Mouse (Mus musculus) midbrain, embryonic 13.5 days (tissue): ENCODE measurements around the gene Apbb2. TPM values are rescaled to one million over a fixed set of nuclear protein-coding genes. Genes with fewer than 3 reads are reported as not detected.

Experiments
- ATAC-seq: fragments of 200-750 bp; cut with Nextera tagmentation; 2 replicates; pipeline ENCODE4 v1.8.0; 2017; ENCODE audit warnings: mild to moderate bottlenecking, moderate TSS enrichment, moderate library complexity
- H3K27ac ChIP-seq: fragments of 300-500 bp; sonication (generic); 2 replicates; pipeline ENCODE4 v1.5.1; 2015; ENCODE audit warnings: inconsistent platforms, mild to moderate bottlenecking, moderate library complexity
- H3K27me3 ChIP-seq: fragments of 300-500 bp; sonication (generic); 2 replicates; pipeline ENCODE4 v1.6.1; 2015; ENCODE audit warnings: mild to moderate bottlenecking, inconsistent platforms
- H3K36me3 ChIP-seq: fragments of 300-500 bp; sonication (generic); 2 replicates; pipeline ENCODE4 v1.6.1; 2015; ENCODE audit warnings: mild to moderate bottlenecking, inconsistent platforms
- H3K4me1 ChIP-seq: fragments of 300-500 bp; sonication (generic); replicated peaks from 2 replicates; pipeline ENCODE4 v1.6.1; 2015; ENCODE audit warnings: inconsistent platforms
- H3K4me2 ChIP-seq: fragments of 300-500 bp; sonication (generic); replicated peaks from 2 replicates; pipeline ENCODE4 v1.6.1; 2015; ENCODE audit warnings: moderate library complexity, mild to moderate bottlenecking, inconsistent platforms
- H3K4me3 ChIP-seq: fragments of 300-500 bp; sonication (generic); replicated peaks from 2 replicates; pipeline ENCODE4 v1.5.1; 2015; ENCODE audit warnings: mild to moderate bottlenecking, inconsistent platforms
- H3K9ac ChIP-seq: fragments of 300-500 bp; sonication (generic); replicated peaks from 2 replicates; pipeline ENCODE4 v1.6.1; 2015; ENCODE audit warnings: mild to moderate bottlenecking, inconsistent platforms
- H3K9me3 ChIP-seq: fragments of 300-500 bp; sonication (generic); 2 replicates; pipeline ENCODE4 v1.6.1; 2016; ENCODE audit warnings: mild to moderate bottlenecking, inconsistent platforms
- WGBS: fragments of 180-500 bp; shearing (Covaris S2); methylation state at CpG from one replicate; pipeline ENCODE4 v1.1.7; 2015; 5-methylcytosine and 5-hydroxymethylcytosine counted together
- polyA plus RNA-seq: library from polyadenylated mRNA; unstranded; fragments of >200 nt; fragmentation: Nextera tagmentation; extraction: Ambion mirVana; gene quantifications from 2 replicates; pipeline ENCODE4 v1.2.1, GENCODE M21; 2015

The Apbb2 gene
- polyA plus RNA-seq, 1 experiment from 2014 or later, result 93.4 TPM

- ATAC-seq, result peak; percentile 46
- peaks cover 7% of the 10 kb centered on the region; the same call in 1 of the 2 replicates for H3K36me3 ChIP-seq
- H3K4me3 ChIP-seq, result no peak overlapping the region
- no peaks in the 10 kb centered on the region for H3K9me3 ChIP-seq
- H3K4me2 ChIP-seq, result 0 out of 2 replicates have a peak overlapping the region, but pooled peaks have one; percentile 25
- WGBS, result 71% methylated on average over 6 of the region's 6 CpGs
- peaks cover 26% of the 10 kb centered on the region for H3K4me1 ChIP-seq
- H3K27ac ChIP-seq, result peak overlapping the region; percentile 70
- no peaks in the 10 kb centered on the region for H3K27me3 ChIP-seq
- no peak overlapping the region for H3K9ac ChIP-seq
Observed at GRCm38 (mm10) chr5:66319341-66319740, 299.2 kb downstream of the Apbb2 start.

- 90% methylated on average over 5 of the region's 5 CpGs for WGBS
- H3K27me3 ChIP-seq, result no peaks in the 10 kb centered on the region
- H3K9ac ChIP-seq, result no peak overlapping the region
- peaks cover 26% of the 10 kb centered on the region for H3K36me3 ChIP-seq
- no peak overlapping the region for H3K4me3 ChIP-seq
- ATAC-seq, result no peak
- no peaks in the 10 kb centered on the region for H3K9me3 ChIP-seq
- H3K4me2 ChIP-seq, result no peak overlapping the region
- no peak overlapping the region for H3K27ac ChIP-seq
- peaks cover 22% of the 10 kb centered on the region for H3K4me1 ChIP-seq
Observed at GRCm38 (mm10) chr5:66315791-66316190, 302.8 kb downstream of the Apbb2 start.

GRCm38 (mm10) chr5:66310806-66311205 lies 307.8 kb downstream of the Apbb2 start:
- ATAC-seq, result no peak
- WGBS, result 94% methylated on average over 11 of the region's 11 CpGs
- H3K9ac ChIP-seq, result no peak overlapping the region

GRCm38 (mm10) chr5:66310328-66310727 lies 308.3 kb downstream of the Apbb2 start:
- H3K9ac ChIP-seq, result no peak overlapping the region
- H3K4me2 ChIP-seq, result no peak overlapping the region
- peaks cover 56% of the 10 kb centered on the region for H3K36me3 ChIP-seq
- no peak overlapping the region for H3K4me3 ChIP-seq
- no peak overlapping the region for H3K27ac ChIP-seq
- no peaks in the 10 kb centered on the region for H3K27me3 ChIP-seq
- ATAC-seq, result no peak
- WGBS, result 47% methylated on average over 8 of the region's 9 CpGs
- no peaks in the 10 kb centered on the region for H3K4me1 ChIP-seq
- no peaks in the 10 kb centered on the region for H3K9me3 ChIP-seq

More at GRCm38 (mm10) chr5:66310806-66311205, 307.8 kb downstream of the Apbb2 start:
- Histone ChIP-seq H3K27me3 (no peaks in the 10 kb centered on the region), H3K36me3 (peaks cover 59% of the 10 kb centered on the region), H3K9me3 (no peaks in the 10 kb centered on the region), H3K27ac (no peak overlapping the region), H3K4me2 (no peak overlapping the region), H3K4me3 (no peak overlapping the region), H3K4me1 (no peaks in the 10 kb centered on the region)

GRCm38 (mm10) chr5:66305511-66305910 lies 313.1 kb downstream of the Apbb2 start:
- Histone ChIP-seq H3K4me2 (no peak overlapping the region), H3K27ac (no peak overlapping the region), H3K4me1 (no peaks in the 10 kb centered on the region), H3K4me3 (no peak overlapping the region), H3K36me3 (peaks cover 55% of the 10 kb centered on the region), H3K9ac (no peak overlapping the region), H3K9me3 (no peaks in the 10 kb centered on the region), H3K27me3 (no peaks in the 10 kb centered on the region)
- WGBS, result 91% methylated on average over 8 of the region's 8 CpGs
- ATAC-seq, result peak; percentile 31; the same call in 1 of the 2 replicates

GRCm38 (mm10) chr5:66304300-66305067 lies 314.1 kb downstream of the Apbb2 start:
- WGBS, result 83% methylated on average over 11 of the region's 11 CpGs
- ATAC-seq, result no peak

GRCm38 (mm10) chr5:66302873-66303272 lies 315.7 kb downstream of the Apbb2 start:
- no peaks in the 10 kb centered on the region for H3K9me3 ChIP-seq
- H3K27ac ChIP-seq, result no peak overlapping the region
- no peak overlapping the region for H3K4me3 ChIP-seq
- WGBS, result 85% methylated on average over 2 of the region's 2 CpGs
- H3K4me2 ChIP-seq, result no peak overlapping the region
- H3K36me3 ChIP-seq, result peaks cover 37% of the 10 kb centered on the region
- no peak overlapping the region for H3K9ac ChIP-seq
- no peak for ATAC-seq
- no peaks in the 10 kb centered on the region for H3K4me1 ChIP-seq
- no peaks in the 10 kb centered on the region for H3K27me3 ChIP-seq

More at GRCm38 (mm10) chr5:66304300-66305067, 314.1 kb downstream of the Apbb2 start:
- Histone ChIP-seq H3K9ac (no peak overlapping the region), H3K4me1 (no peaks in the 10 kb centered on the region), H3K4me3 (no peak overlapping the region), H3K9me3 (no peaks in the 10 kb centered on the region), H3K4me2 (no peak overlapping the region), H3K27ac (peak overlapping the region; percentile 41; the same call in 1 of the 2 replicates), H3K36me3 (peaks cover 53% of the 10 kb centered on the region), H3K27me3 (no peaks in the 10 kb centered on the region)

- Histone ChIP-seq H3K4me3 (no peak overlapping the region), H3K9me3 (no peaks in the 10 kb centered on the region), H3K27me3 (no peaks in the 10 kb centered on the region), H3K4me2 (no peak overlapping the region), H3K9ac (no peak overlapping the region), H3K36me3 (peaks cover 36% of the 10 kb centered on the region), H3K27ac (no peak overlapping the region), H3K4me1 (no peaks in the 10 kb centered on the region)
- ATAC-seq, result no peak
- WGBS, result 95% methylated on average over 21 of the region's 21 CpGs
Observed at GRCm38 (mm10) chr5:66302085-66302815, 316.3 kb downstream of the Apbb2 start.

- ATAC-seq, result no peak
- Histone ChIP-seq H3K36me3 (peaks cover 33% of the 10 kb centered on the region), H3K4me3 (no peak overlapping the region), H3K4me1 (no peaks in the 10 kb centered on the region), H3K27me3 (no peaks in the 10 kb centered on the region), H3K9me3 (no peaks in the 10 kb centered on the region), H3K27ac (no peak overlapping the region), H3K4me2 (no peak overlapping the region), H3K9ac (no peak overlapping the region)
- 86% methylated on average over 13 of the region's 13 CpGs for WGBS
Observed at GRCm38 (mm10) chr5:66300576-66300975, 318.0 kb downstream of the Apbb2 start.

GRCm38 (mm10) chr5:66298856-66299255 lies 319.7 kb downstream of the Apbb2 start:
- Histone ChIP-seq H3K27ac (no peak overlapping the region), H3K4me2 (no peak overlapping the region), H3K36me3 (peaks cover 28% of the 10 kb centered on the region), H3K27me3 (no peaks in the 10 kb centered on the region), H3K9me3 (no peaks in the 10 kb centered on the region), H3K9ac (no peak overlapping the region), H3K4me1 (no peaks in the 10 kb centered on the region), H3K4me3 (no peak overlapping the region)
- 95% methylated on average over 6 of the region's 6 CpGs for WGBS
- ATAC-seq, result no peak

GRCm38 (mm10) chr5:66296116-66296515 lies 322.5 kb downstream of the Apbb2 start:
- no peak for ATAC-seq
- Histone ChIP-seq H3K4me2 (no peak overlapping the region), H3K4me1 (no peaks in the 10 kb centered on the region), H3K9ac (no peak overlapping the region), H3K27me3 (no peaks in the 10 kb centered on the region), H3K36me3 (peaks cover 15% of the 10 kb centered on the region), H3K27ac (no peak overlapping the region), H3K9me3 (no peaks in the 10 kb centered on the region), H3K4me3 (no peak overlapping the region)
- WGBS, result 94% methylated on average over 5 of the region's 5 CpGs

- H3K27ac ChIP-seq, result no peak overlapping the region
- peaks cover 9% of the 10 kb centered on the region; the same call in 1 of the 2 replicates for H3K36me3 ChIP-seq
- WGBS, result 95% methylated on average over 4 of the region's 4 CpGs
- H3K27me3 ChIP-seq, result no peaks in the 10 kb centered on the region
- H3K4me2 ChIP-seq, result no peak overlapping the region
- H3K9me3 ChIP-seq, result no peaks in the 10 kb centered on the region
- ATAC-seq, result no peak
- no peak overlapping the region for H3K9ac ChIP-seq
- no peak overlapping the region for H3K4me3 ChIP-seq
- H3K4me1 ChIP-seq, result no peaks in the 10 kb centered on the region
Observed at GRCm38 (mm10) chr5:66294952-66295351, 323.6 kb downstream of the Apbb2 start.
